Mouse (Mus musculus): ENCODE results near the gene Calm1. TPM values are rescaled to one million over a fixed set of nuclear protein-coding genes. Genes with fewer than 3 reads are reported as not detected.
A peak's percentile ranks its signal among the peaks of the same experiment; 100 is the strongest.

Calm1 gene
- total and polyA plus RNA-seq, 3 experiments = 450 to 750 (median 627) TPM

DNA sequence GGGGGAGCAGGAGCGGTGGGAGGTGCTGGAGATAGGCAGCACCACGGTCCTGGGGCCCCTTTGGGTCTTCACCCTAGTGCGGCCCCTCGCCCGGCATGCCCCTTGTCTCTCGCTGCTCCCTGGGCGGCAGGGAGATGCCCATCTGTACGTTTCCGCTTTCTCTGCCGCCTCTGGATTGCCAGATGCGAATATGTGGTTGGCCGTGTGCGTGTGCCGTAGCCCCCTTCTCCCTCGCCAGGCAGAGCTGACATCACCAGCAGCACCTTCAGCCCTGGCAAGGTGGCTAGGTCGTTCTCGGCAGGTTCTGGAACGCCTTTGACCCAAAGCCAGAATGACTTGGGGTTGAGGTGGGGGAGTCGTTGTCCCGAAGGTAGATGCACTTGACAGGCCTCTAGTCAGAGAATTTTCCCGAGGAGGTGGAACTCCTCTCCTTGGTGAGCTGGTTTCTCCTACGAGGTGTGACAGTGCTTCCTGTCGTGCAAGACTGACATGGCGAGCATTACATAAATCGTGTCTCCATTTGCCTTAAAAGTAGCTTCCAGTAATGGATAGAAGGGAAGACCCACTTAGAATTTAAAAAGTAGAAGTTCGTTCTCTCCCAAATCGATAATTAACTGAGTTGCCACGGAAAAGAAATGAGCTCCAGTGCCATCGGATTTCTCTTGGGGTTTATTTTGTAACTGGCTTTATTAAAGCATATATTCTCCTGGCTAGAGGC, 1.6 kb downstream of the Calm1 start:
- dilution Hi-C loops (cut with MboI; ENCODE audit: extremely low pct_ligation_motif_present, extremely low pct_unique_long_range_greater_than_20kb, low sequenced_read_pairs) = no loop called here
- Histone ChIP-seq H3K36me3 (replicated peaks in 1 of 2; ENCODE audit: control insufficient read depth in 1 of 2, insufficient read depth in 1 of 2, low read length in 1 of 2) (peaks cover 29 to 36% of the 10 kb centered on the region in 2 experiments), H3K4me1 (ENCODE audit: control insufficient read depth in 1 of 2, insufficient read depth in 2 of 2) (peaks cover 0 to 43% of the 10 kb centered on the region in 2 experiments; a peak in 2 of 4 replicates), H3K9ac (ENCODE audit: insufficient read depth, low read depth) (peak overlapping the region; percentile 78), H3K79me2 (replicated peaks; ENCODE audit: control insufficient read depth, extremely low read depth, insufficient read depth, poor library complexity, severe bottlenecking) (peaks cover 41% of the 10 kb centered on the region), H3K27me3 (replicated peaks) (peaks cover 6% of the 10 kb centered on the region), H3K4me2 (ENCODE audit: insufficient read depth, low read depth, poor library complexity, severe bottlenecking) (peak overlapping the region; percentile 80), H3K9me3 (replicated peaks; ENCODE audit: low read length) (no peaks in the 10 kb centered on the region), H3K27ac (ENCODE audit: insufficient read depth, low read depth) (peak overlapping the region; percentile 57), H3K4me3 (replicated peaks in 1 of 3; ENCODE audit: low read depth in 2 of 3, low read length in 2 of 3, poor library complexity in 1 of 3) (peak overlapping the region; percentile 93 to 97 (median 94))
- TF ChIP-seq IRF4 (IDR thresholded peaks at IDR 0.05; ENCODE audit: low read depth, low read length) (no peak), HCFC1 (IDR thresholded peaks at IDR 0.05; ENCODE audit: low read depth, low read length) (0 out of 2 replicates have a peak, but pooled peaks have one; percentile 8), ZMIZ1 (IDR thresholded peaks at IDR 0.05; ENCODE audit: low read depth, low read length) (0 out of 2 replicates have a peak, but pooled peaks have one; percentile 34)
- in situ Hi-C loops (cut with MboI; ENCODE audit: low pct_ligation_motif_present, low pct_unique_long_range_greater_than_20kb, low sequenced_read_pairs) = loop anchor here (5.0 kb wide), 2 partner anchors 76 to 136 kb away; no protein-coding TSS in a partner anchor
- DNase-seq (ENCODE audit: extremely low read depth) = no peak

GRCm38 (mm10) chr12:100201363-100201711, 2.1 kb downstream of the Calm1 start:
- H3K9me3 ChIP-seq (replicated peaks; ENCODE audit: low read length) = no peaks in the 10 kb centered on the region
- dilution Hi-C loops (cut with MboI; ENCODE audit: extremely low pct_ligation_motif_present, extremely low pct_unique_long_range_greater_than_20kb, low sequenced_read_pairs) (no loop called here), in situ Hi-C loops (cut with MboI; ENCODE audit: low pct_ligation_motif_present, low pct_unique_long_range_greater_than_20kb, low sequenced_read_pairs) (loop anchor here (5.0 kb wide), 2 partner anchors 76 to 136 kb away; no protein-coding TSS in a partner anchor)
- H3K4me1 ChIP-seq (ENCODE audit: control insufficient read depth in 1 of 2, insufficient read depth in 2 of 2) = peaks cover 0 to 46% of the 10 kb centered on the region in 2 experiments; a peak in 2 of 4 replicates
- peak overlapping the region; percentile 93 to 97 (median 94) for H3K4me3 ChIP-seq (replicated peaks in 1 of 3; ENCODE audit: low read depth in 2 of 3, low read length in 2 of 3, poor library complexity in 1 of 3)
- H3K79me2 ChIP-seq (replicated peaks; ENCODE audit: control insufficient read depth, extremely low read depth, insufficient read depth, poor library complexity, severe bottlenecking) = peaks cover 41% of the 10 kb centered on the region
- H3K4me2 ChIP-seq (ENCODE audit: insufficient read depth, low read depth, poor library complexity, severe bottlenecking) = peak overlapping the region; percentile 80
- H3K27ac ChIP-seq (ENCODE audit: insufficient read depth, low read depth) = no peak overlapping the region
- H3K36me3 ChIP-seq (replicated peaks in 1 of 2; ENCODE audit: control insufficient read depth in 1 of 2, insufficient read depth in 1 of 2, low read length in 1 of 2) = peaks cover 33 to 41% of the 10 kb centered on the region in 2 experiments
- no peak for TF ChIP-seq MAFK (IDR thresholded peaks at IDR 0.05; ENCODE audit: insufficient replicate concordance, low read length)
- no peak for TF ChIP-seq CHD2 (IDR thresholded peaks at IDR 0.05; ENCODE audit: low read length)
- no peak for TF ChIP-seq ZMIZ1 (IDR thresholded peaks at IDR 0.05; ENCODE audit: low read depth, low read length)
- no peak for TF ChIP-seq SMC3 (IDR thresholded peaks at IDR 0.05; ENCODE audit: low read depth, low read length)
- no peak for TF ChIP-seq CTCF (conservative IDR thresholded peaks at IDR 0.05 in 1 of 2, IDR thresholded peaks at IDR 0.05 in 1 of 2; ENCODE audit: low read depth in 2 of 2, low read length in 2 of 2)
- TF ChIP-seq CHD1 (IDR thresholded peaks at IDR 0.05; ENCODE audit: low read depth, low read length) = 0 out of 2 replicates have a peak, but pooled peaks have one; percentile 39
- peak overlapping the region; percentile 78; the same call in 1 of the 2 replicates for H3K9ac ChIP-seq (ENCODE audit: insufficient read depth, low read depth)
- peaks cover 6% of the 10 kb centered on the region for H3K27me3 ChIP-seq (replicated peaks)
- no peak for DNase-seq (ENCODE audit: extremely low read depth)

DNA sequence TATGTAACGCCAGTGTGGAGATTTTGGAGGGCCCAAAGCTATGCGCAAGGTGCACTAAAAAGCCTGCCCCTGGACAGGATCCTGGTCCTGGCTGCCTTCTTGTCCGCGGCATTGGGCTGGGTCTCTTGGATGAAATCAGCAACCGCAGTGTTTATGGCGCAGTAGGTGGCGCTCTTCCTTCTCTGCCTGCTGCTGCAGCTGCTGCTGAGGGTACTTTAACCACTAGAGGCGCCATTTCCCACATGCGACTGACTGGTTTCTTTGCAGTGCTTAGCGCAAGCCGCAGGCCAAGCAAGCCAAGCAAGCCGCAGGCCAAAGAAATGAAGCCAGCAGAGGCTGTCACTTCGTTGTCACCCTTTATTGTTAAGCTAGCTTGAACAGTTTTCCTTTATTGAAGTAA, 2.6 kb downstream of the Calm1 start:
- H3K9ac ChIP-seq (ENCODE audit: insufficient read depth, low read depth) = peak overlapping the region; percentile 56
- H3K36me3 ChIP-seq (replicated peaks in 1 of 2; ENCODE audit: control insufficient read depth in 1 of 2, insufficient read depth in 1 of 2, low read length in 1 of 2) = peaks cover 38 to 46% of the 10 kb centered on the region in 2 experiments
- H3K9me3 ChIP-seq (replicated peaks; ENCODE audit: low read length) = no peaks in the 10 kb centered on the region
- peak; percentile 97 for DNase-seq (ENCODE audit: extremely low read depth)
- H3K4me1 ChIP-seq (ENCODE audit: control insufficient read depth in 1 of 2, insufficient read depth in 2 of 2) = peaks cover 0 to 46% of the 10 kb centered on the region in 2 experiments; a peak in 2 of 4 replicates
- peak overlapping the region; percentile 83 for H3K4me2 ChIP-seq (ENCODE audit: insufficient read depth, low read depth, poor library complexity, severe bottlenecking)
- peaks cover 41% of the 10 kb centered on the region for H3K79me2 ChIP-seq (replicated peaks; ENCODE audit: control insufficient read depth, extremely low read depth, insufficient read depth, poor library complexity, severe bottlenecking)
- peak; percentile 94 for TF ChIP-seq RAD21 (IDR thresholded peaks at IDR 0.05; ENCODE audit: low read depth, low read length)
- peak; percentile 95 to 100 for TF ChIP-seq CTCF (conservative IDR thresholded peaks at IDR 0.05 in 1 of 2, IDR thresholded peaks at IDR 0.05 in 1 of 2; ENCODE audit: low read depth in 2 of 2, low read length in 2 of 2)
- TF ChIP-seq JUND (conservative IDR thresholded peaks at IDR 0.05; ENCODE audit: low read depth, low read length) = no peak
- 0 out of 2 replicates have a peak, but pooled peaks have one; percentile 27 for TF ChIP-seq POLR2AphosphoS2 (IDR thresholded peaks at IDR 0.05; ENCODE audit: low read depth, low read length)
- peak; percentile 98 for TF ChIP-seq SMC3 (IDR thresholded peaks at IDR 0.05; ENCODE audit: low read depth, low read length)
- no peak for TF ChIP-seq ZNF384 (IDR thresholded peaks at IDR 0.05; ENCODE audit: low read depth, low read length)
- peak overlapping the region in 2 of 3 experiments; percentile 93 to 97 for H3K4me3 ChIP-seq (replicated peaks in 1 of 3; ENCODE audit: low read depth in 2 of 3, low read length in 2 of 3, poor library complexity in 1 of 3)
- in situ Hi-C loops (cut with MboI; ENCODE audit: low pct_ligation_motif_present, low pct_unique_long_range_greater_than_20kb, low sequenced_read_pairs) (loop anchor here (5.0 kb wide), 2 partner anchors 75 to 135 kb away; no protein-coding TSS in a partner anchor), dilution Hi-C loops (cut with MboI; ENCODE audit: extremely low pct_ligation_motif_present, extremely low pct_unique_long_range_greater_than_20kb, low sequenced_read_pairs) (no loop called here)
- no peak overlapping the region for H3K27ac ChIP-seq (ENCODE audit: insufficient read depth, low read depth)
- H3K27me3 ChIP-seq (replicated peaks) = peaks cover under 1% of the 10 kb centered on the region
